Mouse (Mus musculus): ENCODE measurements at regions not wholly inside any gene's neighbourhood (a gene's known extent, or its start where the extent isn't known, plus 50 kb on each side); places are given as distances from the start of the nearest gene placed in this dataset.

GRCm38 (mm10) chr10:109185243-109185642 lies 174.5 kb upstream of the Syt1 start:
- in situ Hi-C loops (cut with MseI, MboI): no loop called here

DNA sequence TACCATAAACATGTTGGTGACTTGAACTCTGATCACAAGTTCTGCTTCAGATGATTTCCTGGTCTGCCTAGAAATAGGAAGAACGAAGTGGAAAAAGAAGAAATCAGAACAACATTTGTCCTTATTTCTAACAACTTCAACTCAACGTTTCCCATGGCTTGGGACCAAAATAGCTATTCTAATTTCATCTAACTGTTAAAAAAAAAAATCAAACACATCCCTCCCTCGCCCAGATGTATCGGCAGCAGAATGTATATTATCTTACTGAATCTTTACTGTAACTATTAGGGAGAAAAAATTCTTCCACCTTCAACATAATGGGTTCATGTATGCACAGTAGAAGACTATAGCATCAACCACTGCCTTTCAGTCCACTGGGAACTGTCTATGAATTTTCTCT lies 169.7 kb upstream of the Syt1 start:
- in situ Hi-C loops (cut with MseI, MboI): no loop called here

- in situ Hi-C loops (cut with MseI, MboI): no loop called here
Observed at GRCm38 (mm10) chr10:109160730-109161129, 149.9 kb upstream of the Syt1 start.

- in situ Hi-C loops (cut with MseI, MboI): no loop called here
Observed at GRCm38 (mm10) chr10:109155768-109156167, 145.0 kb upstream of the Syt1 start.

DNA sequence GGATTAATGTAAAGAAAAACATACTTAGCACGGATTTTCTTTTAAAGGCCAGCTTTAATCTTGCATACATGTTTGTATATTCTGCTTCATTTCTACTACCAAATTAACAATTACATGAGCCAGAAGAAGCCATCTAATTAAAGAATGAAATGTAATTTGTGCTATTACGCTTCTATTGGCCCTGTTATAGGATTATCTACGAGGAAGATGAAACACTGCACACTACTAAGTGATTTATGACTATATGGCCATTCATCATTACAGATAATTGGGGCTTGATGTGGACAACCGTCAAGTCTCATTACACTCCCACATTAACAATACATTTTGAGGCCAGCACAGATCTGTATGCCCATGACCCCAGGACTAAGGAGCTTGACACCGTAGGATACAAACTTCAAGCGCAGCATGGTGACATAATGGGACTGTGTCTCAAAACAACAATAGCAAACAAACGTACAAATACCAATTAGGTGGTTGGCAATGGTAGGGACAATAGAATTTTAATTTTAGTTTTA lies 129.7 kb upstream of the Syt1 start:
- in situ Hi-C loops (cut with MseI, MboI): no loop called here

GRCm38 (mm10) chr10:109136763-109137732 lies 126.3 kb upstream of the Syt1 start:
- in situ Hi-C loops (cut with MseI, MboI): no loop called here

DNA sequence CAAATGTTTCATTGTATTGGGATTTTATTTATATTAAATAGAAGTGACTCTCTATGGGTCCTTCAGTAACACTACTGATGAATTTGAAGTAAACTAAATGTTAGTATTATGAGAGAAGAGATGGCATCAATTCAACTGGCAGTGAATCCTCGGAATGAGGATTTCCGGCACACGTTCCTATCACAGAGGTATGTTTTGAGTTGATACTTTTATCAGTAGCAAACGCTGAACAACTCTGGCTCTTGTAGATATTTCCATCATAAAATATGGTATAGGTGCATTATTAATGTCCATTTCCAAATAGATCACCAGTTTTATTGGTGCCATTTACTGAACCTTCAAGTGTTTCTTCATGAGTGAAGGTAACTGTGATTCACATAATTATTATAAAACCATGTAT lies 123.7 kb upstream of the Syt1 start:
- in situ Hi-C loops (cut with MseI, MboI): no loop called here

DNA sequence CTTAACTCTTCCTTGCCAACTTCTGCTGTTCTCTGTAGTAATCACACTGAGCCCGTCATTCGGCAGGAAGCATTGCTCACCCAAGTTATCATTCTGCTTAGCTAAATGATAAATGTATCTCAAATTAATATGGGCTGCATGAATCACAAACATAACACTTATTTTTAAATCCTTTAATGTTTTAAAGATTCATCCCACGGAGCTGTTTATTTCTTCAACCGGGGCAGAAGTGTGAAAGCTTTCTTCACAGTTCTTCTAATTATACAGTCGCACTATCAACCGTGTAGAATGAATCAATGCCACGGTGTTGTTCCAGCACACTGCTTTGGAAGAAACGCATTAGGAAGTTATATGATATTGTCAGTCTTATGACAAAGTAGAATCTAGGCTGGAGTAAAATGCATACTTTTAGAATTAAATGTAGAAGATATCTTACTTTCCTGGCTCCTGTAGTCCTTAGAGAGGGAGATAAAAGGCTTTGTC lies 121.3 kb upstream of the Syt1 start:
- in situ Hi-C loops (cut with MseI, MboI): no loop called here

GRCm38 (mm10) chr10:109129552-109130110 lies 118.8 kb upstream of the Syt1 start:
- in situ Hi-C loops (cut with MseI, MboI): no loop called here

DNA sequence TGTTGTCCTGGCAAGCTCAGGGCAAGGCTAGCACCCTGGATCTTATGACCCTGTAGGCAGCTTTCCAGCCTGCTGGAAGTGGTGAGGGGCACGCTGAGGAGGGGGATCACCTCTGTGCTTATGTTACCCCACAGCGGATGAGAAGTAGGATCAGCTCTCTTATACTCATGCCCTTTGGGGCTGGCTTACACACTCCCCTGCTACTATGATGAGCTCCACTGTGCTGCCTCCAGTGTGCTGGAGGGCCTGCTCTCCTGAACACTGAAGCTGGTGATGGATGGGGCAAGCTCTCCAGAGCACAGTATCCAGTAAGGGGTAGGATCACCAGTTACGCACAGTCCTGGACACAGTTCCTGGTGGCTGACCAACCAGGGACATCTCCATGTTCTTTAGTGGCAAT lies 118.3 kb upstream of the Syt1 start:
- in situ Hi-C loops (cut with MseI, MboI): no loop called here

- in situ Hi-C loops (cut with MseI, MboI): no loop called here
Observed at GRCm38 (mm10) chr10:109126699-109127098, 115.9 kb upstream of the Syt1 start.

DNA sequence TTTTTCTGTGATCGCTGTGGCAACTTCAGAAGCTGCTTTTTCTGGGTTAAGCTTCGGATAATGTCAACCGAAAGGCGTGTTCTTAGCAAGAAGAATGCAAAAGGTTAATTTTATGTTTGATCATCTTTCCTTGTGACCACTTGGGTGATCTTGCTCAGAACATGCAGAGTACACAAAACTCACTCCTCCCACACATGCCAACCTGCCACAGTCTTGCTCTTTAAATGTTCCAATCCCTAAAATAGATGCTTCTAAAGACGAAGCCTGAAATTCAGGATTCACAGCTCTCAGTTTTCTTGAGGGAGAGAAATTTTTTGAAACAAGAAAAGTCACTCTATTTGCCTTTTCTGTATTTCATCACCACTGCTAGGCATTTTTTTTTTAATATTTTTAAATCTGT lies 106.4 kb upstream of the Syt1 start:
- in situ Hi-C loops (cut with MseI, MboI): no loop called here

GRCm38 (mm10) chr10:109115013-109115627 lies 104.3 kb upstream of the Syt1 start:
- in situ Hi-C loops (cut with MseI, MboI): no loop called here

- in situ Hi-C loops (cut with MseI, MboI): no loop called here
Observed at GRCm38 (mm10) chr10:109105781-109106180, 95.0 kb upstream of the Syt1 start.

GRCm38 (mm10) chr10:109092219-109092618 lies 81.4 kb upstream of the Syt1 start:
- in situ Hi-C loops (cut with MseI, MboI): no loop called here

DNA sequence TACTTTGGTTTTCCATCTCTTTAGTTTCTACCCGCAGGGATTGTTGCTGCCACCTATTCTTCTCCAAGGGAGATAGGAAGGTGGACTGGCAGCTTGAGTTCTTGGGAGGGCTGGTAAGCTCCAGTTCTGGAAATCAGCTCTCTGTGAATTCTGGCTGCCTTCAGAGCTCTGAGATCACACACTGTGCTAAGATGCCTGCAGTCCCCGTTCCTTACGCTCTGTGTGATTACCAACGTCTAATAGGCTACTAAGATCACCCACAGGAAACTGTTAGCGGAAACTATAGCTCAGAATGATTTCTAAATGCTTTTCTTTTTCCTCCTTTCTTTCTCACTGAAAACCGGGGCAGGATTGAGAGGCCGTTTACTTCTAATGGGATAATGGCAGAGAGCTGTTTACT lies 69.0 kb upstream of the Syt1 start:
- in situ Hi-C loops (cut with MseI, MboI): no loop called here

DNA sequence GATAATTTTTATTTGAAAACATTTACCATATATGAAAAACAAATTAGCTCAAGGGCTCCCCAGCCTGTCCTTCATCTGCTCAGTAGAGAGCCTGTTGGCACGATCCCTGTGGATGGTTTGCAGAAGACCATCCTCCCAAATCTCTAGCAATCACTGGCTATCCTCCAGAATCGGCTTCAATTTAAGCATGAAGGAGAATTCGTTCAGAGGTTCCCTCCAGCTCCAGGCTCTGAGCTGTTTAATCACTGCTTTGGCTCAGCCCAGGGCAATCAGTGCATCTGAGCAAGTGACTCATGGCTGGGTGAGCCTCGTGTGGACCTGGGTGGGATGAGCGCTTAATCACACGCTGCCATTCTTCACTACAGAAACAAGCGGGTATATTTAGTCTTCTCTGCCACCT lies 63.4 kb upstream of the Syt1 start:
- in situ Hi-C loops (cut with MseI, MboI): no loop called here

Data from mouse trophoblast stem cell (cell line).